Mouse (Mus musculus): Measurements from ENCODE around the gene Dll1.

DNA sequence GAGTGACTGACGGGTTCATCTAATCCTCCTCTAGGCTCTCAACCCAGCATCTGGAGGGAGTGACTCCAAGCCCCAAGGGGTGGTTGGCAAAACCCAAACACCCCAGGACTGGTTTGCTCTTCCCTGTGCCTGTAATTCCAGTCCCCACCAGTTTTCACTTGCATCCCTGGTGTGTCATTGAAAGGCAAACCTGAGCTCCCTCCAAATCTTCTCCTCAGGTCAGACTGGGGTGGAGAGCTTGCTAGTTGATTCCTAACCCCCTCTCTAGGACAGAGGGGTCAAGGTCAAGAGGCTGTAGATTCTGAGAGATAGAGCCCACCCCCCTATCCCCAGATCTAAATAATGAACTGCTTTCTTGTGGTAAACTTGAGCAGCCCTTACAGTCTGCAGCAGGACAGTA, 38.8 kb downstream of the Dll1 start:
- TF ChIP-seq EP300 (IDR thresholded peaks at IDR 0.05; ENCODE audit: low read depth) (no peak), CTCF (IDR thresholded peaks at IDR 0.05; ENCODE audit: low read depth) (no peak)

All from liver, postnatal 0 days (tissue).